Mouse (Mus musculus): ENCODE measurements around the gene Gng2.
"Not testable (repeated sequence)": the region's sequence is repeated elsewhere in the genome, so short reads cannot be mapped to it uniquely, and the experiment has no call there.

Gng2 gene

GRCm38 (mm10) chr14:19935084-19935483, 42.3 kb downstream of the Gng2 start:
- no peak for DNase-seq

DNA sequence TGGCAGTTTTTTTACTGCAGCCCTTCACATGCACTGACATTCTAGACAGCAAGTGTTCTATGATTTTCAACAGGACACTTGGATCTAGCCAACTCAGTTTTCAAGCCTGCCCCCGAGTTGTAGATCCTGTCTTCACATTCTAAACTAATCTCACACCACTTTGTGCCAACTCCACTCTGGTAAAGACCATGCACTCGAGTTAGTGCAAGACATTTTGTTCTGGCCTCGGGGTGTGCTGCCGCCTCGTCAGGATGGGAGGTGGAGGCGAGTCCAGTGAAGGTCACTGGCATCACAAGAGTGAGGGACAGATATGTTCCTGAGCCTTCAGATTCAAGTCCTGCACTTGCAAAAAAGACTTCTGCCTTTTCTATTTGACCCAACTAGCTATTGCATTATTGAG, 44.1 kb downstream of the Gng2 start:
- no peak for DNase-seq

DNA sequence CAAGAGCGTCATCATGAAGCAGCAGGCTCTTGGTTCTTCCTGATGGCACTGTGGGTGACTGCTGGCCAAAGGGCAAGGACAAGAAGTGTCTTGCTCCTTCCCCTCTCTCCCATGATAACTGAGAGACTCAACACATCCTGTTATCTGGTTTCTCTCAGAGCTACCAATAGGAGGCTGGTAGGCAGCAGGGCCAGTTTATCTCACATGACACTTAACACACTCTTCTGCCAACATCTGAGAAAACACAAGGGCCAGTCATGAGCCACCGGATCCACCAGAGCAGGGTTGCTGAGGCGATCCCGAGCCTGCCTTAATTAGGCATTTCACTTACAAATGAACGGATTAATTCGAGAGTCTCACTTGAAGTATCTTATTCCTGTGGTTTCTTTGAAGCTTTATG, 49.5 kb downstream of the Gng2 start:
- no peak for DNase-seq

DNA sequence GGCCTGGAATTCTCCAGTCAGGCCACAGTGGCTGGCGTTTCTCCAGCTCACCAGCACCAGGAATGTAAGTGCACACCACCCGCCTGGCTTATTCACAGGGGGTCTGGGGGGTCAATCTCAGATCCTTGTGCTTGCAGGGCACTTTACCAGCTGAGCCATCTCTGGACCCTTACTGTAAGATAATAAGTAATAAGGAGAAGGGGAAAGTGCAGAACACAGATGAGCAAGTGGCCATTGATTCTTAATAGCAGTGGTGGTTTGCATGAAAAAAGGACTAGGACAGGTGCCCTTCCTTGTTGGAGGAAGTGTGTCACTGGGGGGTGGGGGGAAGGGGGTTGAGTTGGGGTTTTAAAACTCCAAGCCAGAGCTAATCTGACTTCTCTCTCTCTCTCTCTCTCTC, 50.3 kb downstream of the Gng2 start:
- no peak for DNase-seq

DNA sequence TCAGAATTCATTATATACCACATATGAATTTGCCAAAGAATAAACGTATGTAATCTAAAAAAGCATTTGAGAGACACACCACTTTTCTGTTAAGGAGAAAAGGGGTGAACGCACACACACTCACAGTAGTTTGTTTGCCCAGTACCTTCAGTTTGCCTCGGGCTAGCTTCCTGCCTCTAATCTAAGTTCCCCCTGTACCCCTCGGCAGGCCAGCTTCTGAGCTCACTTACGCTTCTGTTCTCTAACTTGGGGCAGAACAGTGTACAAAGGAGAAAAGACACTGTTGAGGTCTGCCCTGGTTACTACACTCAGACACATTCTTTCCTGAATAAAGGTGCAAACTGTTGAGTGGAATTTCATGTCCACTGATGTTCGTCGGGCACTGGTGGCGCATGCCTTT, 51.1 kb downstream of the Gng2 start:
- DNase-seq: no peak

GRCm38 (mm10) chr14:19925157-19925556, 52.3 kb downstream of the Gng2 start:
- no peak for DNase-seq

DNA sequence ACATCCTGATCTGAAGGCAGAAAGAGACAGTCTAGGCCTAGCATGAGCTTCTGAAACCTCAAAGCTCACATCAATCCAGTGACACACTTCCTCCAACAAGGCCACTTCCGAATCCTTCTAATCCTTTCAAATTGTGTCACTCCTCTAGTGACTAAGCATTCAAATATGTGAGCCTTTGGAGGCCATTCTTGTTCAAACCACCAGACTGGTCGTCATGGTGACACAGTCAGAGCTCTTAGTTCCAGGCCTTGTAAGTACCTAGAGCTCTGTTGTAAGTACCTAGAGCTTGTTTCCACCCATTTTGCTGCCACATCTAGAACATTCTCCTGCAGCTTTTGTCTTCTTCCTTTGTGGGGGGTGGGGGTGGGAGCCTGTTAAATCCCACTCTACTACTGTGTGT, 53.3 kb downstream of the Gng2 start:
- DNase-seq: no peak

GRCm38 (mm10) chr14:19920254-19920691, 57.2 kb downstream of the Gng2 start:
- DNase-seq: no peak

DNA sequence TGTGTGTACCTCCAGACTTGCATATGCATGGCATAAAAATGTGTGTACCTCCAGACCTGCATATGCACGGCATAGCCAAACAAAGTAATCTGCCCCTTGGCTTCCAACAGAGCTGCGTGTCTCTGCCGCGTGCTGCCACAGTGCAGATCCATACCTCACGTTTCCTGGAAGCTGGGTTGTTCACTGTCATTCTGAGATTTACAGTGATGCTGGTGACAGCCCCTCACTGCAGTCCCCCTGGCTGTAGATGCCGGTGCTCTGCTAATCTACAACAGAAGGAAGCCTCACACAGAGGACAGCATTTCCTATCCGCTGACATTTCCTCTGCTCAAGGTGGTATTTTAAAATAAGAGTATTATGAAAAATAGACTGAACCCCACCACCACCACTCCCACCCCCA, 57.6 kb downstream of the Gng2 start:
- DNase-seq: no peak

DNA sequence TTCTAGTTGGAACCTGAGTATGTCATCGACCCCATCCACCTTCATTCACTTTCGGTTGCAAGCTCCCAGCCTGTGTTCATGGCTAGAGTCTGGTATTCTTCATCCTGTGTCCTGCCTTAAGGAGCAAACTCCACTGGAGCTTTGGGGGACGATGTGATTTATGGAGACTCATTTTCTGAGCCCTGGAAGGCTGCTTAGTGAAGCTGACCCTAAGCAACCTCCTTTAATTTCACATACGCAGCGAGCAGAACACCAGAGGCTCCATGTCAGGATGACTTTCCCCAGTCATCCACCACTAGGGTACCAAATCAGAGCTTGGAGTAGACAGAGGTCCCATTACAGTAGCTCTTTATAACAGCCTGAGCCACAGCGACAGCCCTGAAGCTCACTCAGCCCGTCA, 59.9 kb downstream of the Gng2 start:
- DNase-seq: no peak

DNA sequence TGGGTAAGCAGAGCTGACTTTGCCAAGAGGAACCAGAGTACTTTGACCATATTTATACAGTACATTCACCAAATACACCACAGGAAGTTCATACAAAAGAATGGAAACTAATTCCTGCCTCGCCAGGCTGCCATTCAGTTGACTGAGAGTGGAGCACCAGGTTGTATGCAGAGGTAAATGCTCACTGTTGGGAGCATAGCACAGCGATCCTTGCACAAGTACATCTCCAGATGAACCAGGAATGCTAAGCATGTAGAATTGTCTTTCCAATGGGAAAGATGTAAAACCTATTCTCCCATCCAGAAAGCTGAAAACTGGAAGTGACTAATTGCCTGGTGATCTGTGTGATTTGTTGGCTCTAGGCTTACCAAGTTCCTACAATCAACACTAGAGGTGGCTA, 61.1 kb downstream of the Gng2 start:
- no peak for DNase-seq

- DNase-seq: no peak
Measured at GRCm38 (mm10) chr14:19912891-19913290, 64.5 kb downstream of the Gng2 start.

DNA sequence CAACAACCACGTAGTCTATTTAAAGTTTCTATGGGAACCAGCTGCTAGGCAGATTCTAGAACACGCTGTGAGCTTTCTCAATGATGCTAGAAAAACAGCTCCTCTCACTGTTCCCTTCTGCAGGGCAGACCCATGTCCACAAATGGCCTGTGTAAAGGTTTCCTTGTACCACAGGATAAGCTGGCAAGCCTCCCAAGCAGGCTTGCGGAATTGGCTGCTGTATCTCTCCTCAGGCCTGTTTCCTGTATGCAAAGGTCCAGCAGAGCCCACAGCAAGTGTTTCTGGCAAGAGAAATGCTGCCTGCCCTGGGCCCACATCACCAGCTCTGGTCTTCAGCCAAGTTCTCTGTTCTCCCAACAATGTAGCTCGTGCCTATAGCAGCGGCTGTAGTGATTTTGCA, 71.8 kb downstream of the Gng2 start:
- peak; percentile 82 for DNase-seq

DNA sequence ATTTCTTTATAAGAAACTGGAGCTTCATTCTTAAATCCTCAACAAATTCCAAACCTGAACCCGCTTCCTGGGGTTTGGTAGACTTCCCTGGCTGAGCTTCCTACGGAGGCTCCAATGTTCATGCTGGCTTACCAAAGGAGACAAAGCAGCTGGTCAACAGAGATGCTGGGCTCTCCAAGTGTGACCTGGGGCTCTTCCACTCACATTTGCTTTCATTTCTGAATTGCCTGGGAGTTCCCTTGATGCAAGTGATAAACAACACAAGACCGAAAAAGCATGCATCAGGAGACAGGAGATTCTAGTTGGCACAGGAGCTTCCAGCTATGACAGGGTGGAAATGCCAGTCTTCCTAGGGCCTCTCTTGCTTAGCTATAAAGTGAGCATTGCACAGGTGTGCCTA, 72.6 kb downstream of the Gng2 start:
- DNase-seq: peak; percentile 32

DNA sequence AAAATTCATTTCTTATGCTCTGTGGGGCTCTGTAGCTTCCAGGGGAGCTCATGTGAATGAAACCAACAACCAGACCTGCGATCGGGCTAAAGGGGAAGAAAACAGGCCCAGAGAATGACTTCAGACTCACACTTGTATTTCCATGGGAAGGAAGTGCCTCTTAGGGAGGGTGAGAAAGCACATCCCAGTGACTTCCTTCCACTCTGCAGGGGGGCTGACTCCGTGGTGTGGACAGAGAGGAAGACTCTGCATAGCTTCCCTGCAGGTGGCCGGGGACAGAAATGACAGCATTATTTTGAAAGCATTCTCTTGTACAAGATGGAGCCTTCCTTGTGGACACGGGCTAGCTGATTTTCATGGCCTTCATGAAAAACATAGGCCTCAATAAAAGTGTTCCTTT, 73.4 kb downstream of the Gng2 start:
- DNase-seq: peak; percentile 19

DNA sequence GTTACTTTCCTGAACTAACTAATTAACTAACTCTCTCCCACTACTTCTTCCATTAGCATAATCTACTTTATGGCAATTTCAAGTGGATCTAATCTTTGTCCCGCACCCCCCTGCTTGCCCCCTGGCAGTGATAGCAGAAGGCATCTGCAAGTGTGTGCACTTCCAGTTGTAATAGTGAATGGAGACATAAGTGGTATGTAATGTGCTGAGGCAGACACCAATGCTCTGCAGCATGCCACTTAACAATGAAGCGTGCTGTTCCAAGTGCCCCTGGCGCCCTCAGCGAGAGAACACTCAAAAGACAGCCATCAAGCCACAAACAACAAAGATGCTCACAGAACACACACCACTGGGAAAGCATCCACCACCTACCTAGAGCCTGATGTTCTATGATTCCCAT, 76.9 kb downstream of the Gng2 start:
- DNase-seq: no peak

- DNase-seq: no peak
Measured at GRCm38 (mm10) chr14:19887569-19887968, 89.9 kb downstream of the Gng2 start.

DNA sequence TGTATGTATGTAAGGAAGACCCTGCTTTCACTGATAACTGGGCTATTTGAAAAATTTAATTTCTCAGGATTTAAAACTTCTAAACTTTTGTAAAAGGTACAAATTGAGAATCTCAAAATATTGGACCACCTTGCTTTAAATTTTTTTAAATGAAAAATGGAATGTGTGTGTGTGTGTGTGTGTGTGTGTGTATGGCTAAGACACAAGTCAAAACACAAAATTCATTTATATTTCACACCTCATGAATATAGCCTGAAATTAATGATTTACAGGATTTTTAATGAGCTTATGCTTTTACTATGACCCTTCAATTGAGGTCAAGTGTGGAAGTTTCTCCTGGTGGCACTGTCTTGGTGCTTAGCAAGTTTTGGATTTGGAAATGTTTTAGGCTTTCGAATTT, 93.0 kb downstream of the Gng2 start:
- not testable (repeated sequence) for DNase-seq

- DNase-seq: no peak
Measured at GRCm38 (mm10) chr14:19874201-19874807, 103.1 kb downstream of the Gng2 start.

- DNase-seq: no peak
Measured at GRCm38 (mm10) chr14:19867286-19867935, 110.0 kb downstream of the Gng2 start.

DNA sequence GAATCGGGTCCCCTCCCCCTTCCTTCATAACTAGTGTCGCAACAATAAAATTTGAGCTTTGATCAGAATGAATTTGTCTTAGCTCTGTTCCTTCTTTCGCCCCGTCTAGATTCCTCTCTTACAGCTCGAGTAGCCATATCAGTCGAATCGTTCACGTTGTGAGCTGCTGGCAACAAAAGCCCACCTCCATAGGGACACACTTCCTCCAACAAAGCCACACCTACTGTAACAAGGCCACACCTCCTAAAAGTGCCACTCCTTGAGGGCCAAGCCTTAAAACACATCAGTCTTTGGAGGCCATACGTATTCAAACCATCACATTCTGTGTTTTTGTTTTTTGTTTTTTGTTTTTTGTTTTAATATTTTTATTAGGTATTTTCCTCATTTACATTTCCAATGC, 112.3 kb downstream of the Gng2 start:
- not testable (repeated sequence) for DNase-seq

- no peak for DNase-seq
Measured at GRCm38 (mm10) chr14:19861311-19862080, 115.9 kb downstream of the Gng2 start.

DNA sequence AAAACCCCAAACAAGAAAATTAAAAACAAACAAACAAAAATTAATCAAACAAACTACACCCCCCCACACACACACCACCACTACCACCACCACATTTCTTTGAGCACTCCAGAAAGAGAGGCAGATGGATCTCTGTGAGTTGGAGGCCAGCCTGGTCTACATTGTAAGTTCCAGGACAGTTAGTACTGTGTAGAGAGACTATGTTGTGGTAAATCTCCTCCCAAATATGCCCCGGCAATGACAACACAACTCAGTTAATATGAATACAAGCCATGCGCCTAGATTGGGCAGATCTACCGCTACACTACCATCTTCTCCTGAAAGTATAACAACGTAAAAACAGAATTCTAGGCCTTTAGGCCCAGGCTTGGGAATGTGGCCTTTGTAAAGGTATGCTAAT, 117.1 kb downstream of the Gng2 start:
- DNase-seq: no peak

Data from cerebellum, adult 8-10 months (tissue).